Mouse (Mus musculus) lung, postnatal 4 days (tissue): Measurements from ENCODE around the gene Bmp7.
A peak's percentile ranks its signal among the peaks of the same experiment; 100 is the strongest.

ENCODE experiments used
- DNase-seq, 2 experiments: peaks; one replicate each; pipeline ENCODE4 v3.0.0; 2021

The Bmp7 gene

GRCm38 (mm10) chr2:172940799-172941163 is 660 bp upstream of the Bmp7 start:
- no peak for DNase-seq

- DNase-seq: peak in 1 of 2 experiments; percentile 13
Observed at GRCm38 (mm10) chr2:172939639-172940002, 500 bp downstream of the Bmp7 start.

- DNase-seq: no peak
Observed at GRCm38 (mm10) chr2:172938761-172939638, 1.1 kb downstream of the Bmp7 start.

- no peak for DNase-seq
Observed at GRCm38 (mm10) chr2:172937326-172938190, 2.6 kb downstream of the Bmp7 start.

GRCm38 (mm10) chr2:172936844-172937243 is 3.3 kb downstream of the Bmp7 start:
- DNase-seq: no peak

GRCm38 (mm10) chr2:172935776-172936562 is 4.2 kb downstream of the Bmp7 start:
- DNase-seq: no peak

- no peak for DNase-seq
Observed at GRCm38 (mm10) chr2:172934891-172935740, 5.0 kb downstream of the Bmp7 start.

GRCm38 (mm10) chr2:172934420-172934788 is 5.7 kb downstream of the Bmp7 start:
- no peak for DNase-seq

GRCm38 (mm10) chr2:172933631-172934419 is 6.3 kb downstream of the Bmp7 start:
- DNase-seq: peak; percentile 67 to 86

- no peak for DNase-seq
Observed at GRCm38 (mm10) chr2:172931137-172931898, 8.8 kb downstream of the Bmp7 start.

- no peak for DNase-seq
Observed at GRCm38 (mm10) chr2:172929905-172930436, 10.2 kb downstream of the Bmp7 start.

GRCm38 (mm10) chr2:172927643-172928042 is 12.5 kb downstream of the Bmp7 start:
- no peak for DNase-seq

GRCm38 (mm10) chr2:172926311-172926710 is 13.8 kb downstream of the Bmp7 start:
- DNase-seq: no peak

- no peak for DNase-seq
Observed at GRCm38 (mm10) chr2:172924961-172925360, 15.2 kb downstream of the Bmp7 start.

GRCm38 (mm10) chr2:172923198-172923597 is 16.9 kb downstream of the Bmp7 start:
- DNase-seq: peak; percentile 43 to 78

- DNase-seq: no peak
Observed at GRCm38 (mm10) chr2:172922597-172922996, 17.5 kb downstream of the Bmp7 start.

GRCm38 (mm10) chr2:172914018-172914417 is 26.1 kb downstream of the Bmp7 start:
- DNase-seq: peak; percentile 30 to 60

GRCm38 (mm10) chr2:172911715-172912114 is 28.4 kb downstream of the Bmp7 start:
- DNase-seq: peak in 1 of 2 experiments; percentile 50

- no peak for DNase-seq
Observed at GRCm38 (mm10) chr2:172911157-172911556, 29.0 kb downstream of the Bmp7 start.

GRCm38 (mm10) chr2:172909463-172909862 is 30.7 kb downstream of the Bmp7 start:
- DNase-seq: no peak
